Mouse (Mus musculus) neural tube, embryonic 14.5 days (tissue): ENCODE measurements around the gene Morn4. TPM values are rescaled to one million over a fixed set of nuclear protein-coding genes. Genes with fewer than 3 reads are reported as not detected.

Source experiments
- ATAC-seq: fragments of 200-750 bp; cut with Nextera tagmentation; 2 replicates; pipeline ENCODE4 v1.8.0; 2017; ENCODE audit warnings: low read depth, mild to moderate bottlenecking, moderate TSS enrichment, moderate library complexity
- H3K27ac ChIP-seq: fragments of 300-500 bp; sonication (generic); 2 replicates; pipeline ENCODE4 v1.5.1; 2014; ENCODE audit warnings: low read depth, mild to moderate bottlenecking, control low read depth, low read length, moderate library complexity, mixed read lengths
- H3K27me3 ChIP-seq: fragments of 300-500 bp; sonication (generic); 2 replicates; pipeline ENCODE4 v1.6.1; 2014; ENCODE audit warnings: low read length; ENCODE audit not compliant: control insufficient read depth, insufficient read depth
- H3K36me3 ChIP-seq: fragments of 300-500 bp; sonication (generic); 2 replicates; pipeline ENCODE4 v1.6.1; 2014; ENCODE audit warnings: low read length, mixed read lengths; ENCODE audit not compliant: control insufficient read depth, insufficient read depth
- H3K4me1 ChIP-seq: fragments of 300-500 bp; sonication (generic); 2 replicates; pipeline ENCODE4 v1.6.1; 2014; ENCODE audit warnings: low read length; ENCODE audit not compliant: control insufficient read depth, insufficient read depth
- H3K4me2 ChIP-seq: fragments of 300-500 bp; sonication (generic); 2 replicates; pipeline ENCODE4 v1.6.1; 2014; ENCODE audit warnings: mild to moderate bottlenecking, low read depth, low read length, control low read depth
- H3K4me3 ChIP-seq: fragments of 300-500 bp; sonication (generic); 2 replicates; pipeline ENCODE4 v1.5.1; 2014; ENCODE audit warnings: low read depth, low read length, control low read depth, mixed read lengths
- H3K9ac ChIP-seq: fragments of 300-500 bp; sonication (generic); replicated peaks from 2 replicates; pipeline ENCODE4 v1.6.1; 2014; ENCODE audit warnings: low read depth, mild to moderate bottlenecking, control low read depth, low read length, mixed read lengths
- H3K9me3 ChIP-seq: fragments of 300-500 bp; sonication (generic); 2 replicates; pipeline ENCODE4 v1.6.1; 2016; ENCODE audit warnings: low read length; ENCODE audit not compliant: control insufficient read depth
- WGBS: fragments of 180-500 bp; shearing (Covaris S2); extraction: QIAGEN DNeasy Blood & Tissue Kit; methylation state at CpG from one replicate; pipeline ENCODE4 v1.1.7; 2014; 5-methylcytosine and 5-hydroxymethylcytosine counted together
- polyA plus RNA-seq: library from polyadenylated mRNA; unstranded; fragments of >200 nt; fragmentation: Nextera tagmentation; extraction: Ambion mirVana; gene quantifications from 2 replicates; pipeline ENCODE4 v1.2.1, GENCODE M21; 2014

Morn4 gene
- polyA plus RNA-seq, 1 experiment from 2014 or later: 131 TPM

- peaks cover 11% of the 10 kb centered on the region for H3K36me3 ChIP-seq
Observed at GRCm38 (mm10) chr19:42078566-42078965, 7.6 kb downstream of the Morn4 start.

GRCm38 (mm10) chr19:42075992-42076391 is 10.2 kb downstream of the Morn4 start:
- no peaks in the 10 kb centered on the region for H3K4me1 ChIP-seq
- 88% methylated on average over 16 of the region's 16 CpGs for WGBS
- H3K27ac ChIP-seq: no peak overlapping the region
- no peaks in the 10 kb centered on the region for H3K9me3 ChIP-seq
- H3K27me3 ChIP-seq: no peaks in the 10 kb centered on the region
- H3K9ac ChIP-seq: no peak overlapping the region
- H3K4me2 ChIP-seq: no peak overlapping the region
- H3K4me3 ChIP-seq: no peak overlapping the region
- ATAC-seq: no peak
- H3K36me3 ChIP-seq: peaks cover 11% of the 10 kb centered on the region

More at GRCm38 (mm10) chr19:42078566-42078965, 7.6 kb downstream of the Morn4 start:
- no peaks in the 10 kb centered on the region for H3K27me3 ChIP-seq
- H3K4me2 ChIP-seq: no peak overlapping the region
- no peak overlapping the region for H3K4me3 ChIP-seq
- 99% methylated on average over 8 of the region's 8 CpGs for WGBS
- no peak for ATAC-seq
- H3K27ac ChIP-seq: no peak overlapping the region
- H3K4me1 ChIP-seq: no peaks in the 10 kb centered on the region
- H3K9me3 ChIP-seq: no peaks in the 10 kb centered on the region
- no peak overlapping the region for H3K9ac ChIP-seq

- no peak overlapping the region for H3K27ac ChIP-seq
- no peak for ATAC-seq
- WGBS: 87% methylated on average over 2 of the region's 2 CpGs
- no peaks in the 10 kb centered on the region for H3K9me3 ChIP-seq
- H3K9ac ChIP-seq: no peak overlapping the region
- H3K4me3 ChIP-seq: no peak overlapping the region
- no peak overlapping the region for H3K4me2 ChIP-seq
- no peaks in the 10 kb centered on the region for H3K4me1 ChIP-seq
- H3K27me3 ChIP-seq: no peaks in the 10 kb centered on the region
- H3K36me3 ChIP-seq: peaks cover 11% of the 10 kb centered on the region
Observed at GRCm38 (mm10) chr19:42075051-42075450, 11.1 kb downstream of the Morn4 start.

- WGBS: 85% methylated on average over 7 of the region's 7 CpGs
- H3K4me1 ChIP-seq: no peaks in the 10 kb centered on the region
- H3K27ac ChIP-seq: no peak overlapping the region
- no peak overlapping the region for H3K9ac ChIP-seq
- H3K4me3 ChIP-seq: no peak overlapping the region
- no peak overlapping the region for H3K4me2 ChIP-seq
- peaks cover 11% of the 10 kb centered on the region for H3K36me3 ChIP-seq
- no peaks in the 10 kb centered on the region for H3K27me3 ChIP-seq
- no peaks in the 10 kb centered on the region for H3K9me3 ChIP-seq
- no peak for ATAC-seq
Observed at GRCm38 (mm10) chr19:42072802-42073201, 13.4 kb downstream of the Morn4 start.

GRCm38 (mm10) chr19:42071886-42072608 is 14.1 kb downstream of the Morn4 start:
- Histone ChIP-seq H3K36me3 (peaks cover 11% of the 10 kb centered on the region), H3K4me1 (no peaks in the 10 kb centered on the region), H3K9me3 (no peaks in the 10 kb centered on the region), H3K27me3 (no peaks in the 10 kb centered on the region), H3K27ac (no peak overlapping the region), H3K4me2 (no peak overlapping the region), H3K9ac (no peak overlapping the region), H3K4me3 (no peak overlapping the region)
- no peak for ATAC-seq
- 87% methylated on average over 15 of the region's 15 CpGs for WGBS

GRCm38 (mm10) chr19:42071221-42071620 is 14.9 kb downstream of the Morn4 start:
- H3K9ac ChIP-seq: no peak overlapping the region
- H3K4me1 ChIP-seq: no peaks in the 10 kb centered on the region
- H3K36me3 ChIP-seq: peaks cover 11% of the 10 kb centered on the region
- H3K4me3 ChIP-seq: no peak overlapping the region
- H3K9me3 ChIP-seq: no peaks in the 10 kb centered on the region
- no peak for ATAC-seq
- no peak overlapping the region for H3K27ac ChIP-seq
- WGBS: 79% methylated on average over 7 of the region's 7 CpGs
- no peaks in the 10 kb centered on the region for H3K27me3 ChIP-seq
- H3K4me2 ChIP-seq: no peak overlapping the region

- H3K4me3 ChIP-seq: no peak overlapping the region
- no peak for ATAC-seq
- H3K4me1 ChIP-seq: no peaks in the 10 kb centered on the region
- H3K27ac ChIP-seq: no peak overlapping the region
- no peaks in the 10 kb centered on the region for H3K27me3 ChIP-seq
- H3K36me3 ChIP-seq: no peaks in the 10 kb centered on the region; the same call in 1 of the 2 replicates
- H3K9ac ChIP-seq: no peak overlapping the region
- WGBS: 71% methylated on average over 6 of the region's 6 CpGs
- no peak overlapping the region for H3K4me2 ChIP-seq
- no peaks in the 10 kb centered on the region for H3K9me3 ChIP-seq
Observed at GRCm38 (mm10) chr19:42069241-42069525, 17.0 kb downstream of the Morn4 start.

- Histone ChIP-seq H3K9me3 (no peaks in the 10 kb centered on the region), H3K36me3 (no peaks in the 10 kb centered on the region; the same call in 1 of the 2 replicates), H3K27ac (no peak overlapping the region), H3K9ac (no peak overlapping the region), H3K4me3 (no peak overlapping the region), H3K27me3 (no peaks in the 10 kb centered on the region), H3K4me1 (no peaks in the 10 kb centered on the region), H3K4me2 (no peak overlapping the region)
- ATAC-seq: no peak
- 87% methylated on average over 11 of the region's 11 CpGs for WGBS
Observed at GRCm38 (mm10) chr19:42068441-42069240, 17.5 kb downstream of the Morn4 start.

- Histone ChIP-seq H3K4me2 (no peak overlapping the region), H3K4me3 (no peak overlapping the region), H3K4me1 (no peaks in the 10 kb centered on the region), H3K27me3 (no peaks in the 10 kb centered on the region), H3K27ac (no peak overlapping the region), H3K9ac (no peak overlapping the region), H3K36me3 (no peaks in the 10 kb centered on the region), H3K9me3 (no peaks in the 10 kb centered on the region)
- WGBS: 99% methylated on average over 7 of the region's 7 CpGs
- no peak for ATAC-seq
Observed at GRCm38 (mm10) chr19:42061443-42061842, 24.7 kb downstream of the Morn4 start.
